In the genomic region with DNA sequence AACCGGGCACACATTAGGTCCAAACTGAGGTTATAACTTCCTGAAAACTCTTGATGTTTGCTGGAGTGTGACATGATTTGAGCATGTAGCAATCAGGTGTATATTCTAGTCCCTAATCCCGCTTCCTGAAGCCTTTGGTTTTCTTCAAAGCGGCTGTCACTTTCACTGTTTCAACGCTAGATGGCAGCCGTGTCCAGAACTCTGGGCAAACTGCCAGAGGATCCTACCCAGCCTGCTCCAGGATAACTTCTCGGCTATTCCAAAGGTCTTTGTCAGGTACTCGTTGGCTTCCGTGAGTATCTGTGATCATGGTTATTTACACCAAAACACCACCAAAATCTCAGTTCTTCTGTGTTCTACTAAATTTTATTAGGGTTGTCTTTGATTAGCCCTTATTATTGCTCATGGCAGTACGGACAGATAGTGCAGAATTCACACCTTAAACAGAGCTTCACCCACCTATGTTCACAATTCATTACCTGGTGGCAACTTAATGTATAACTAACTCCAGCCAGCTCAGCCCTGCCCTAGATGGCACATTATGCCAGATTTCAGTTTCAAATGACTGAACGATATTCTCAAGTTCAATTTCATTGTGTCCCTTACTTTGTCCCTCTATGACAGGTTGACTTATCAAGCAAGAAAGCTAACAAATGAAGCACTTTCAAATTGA, we compare ENCODE assay signal across 9 mouse cellular contexts.
DNase-seq lines count a peak whose midpoint lies in the region; ATAC-seq and TF ChIP-seq lines count a peak whose summit lies in the region.
"Had no signal": no experiment of that assay in that cellular context is flagged by ENCODE, and none has a peak within 500 bp of the region (broad histone marks: within the 10 kb centered on the region; RNA-seq: fewer than 3 reads in every experiment).

No protein-coding gene starts in this region.

- 14% methylated on average over 10 of the region's 10 CpGs for WGBS in intestine, postnatal 0 days
- 22% methylated on average over 10 of the region's 10 CpGs for WGBS in midbrain, embryonic 15.5 days

- intact Hi-C loops in gastrocnemius, adult 2 months (cut with DNase I): no loop called here
- intact Hi-C loops in left cerebral cortex, postnatal 25 days (cut with DNase I): loop anchor here (10.0 kb wide), 1 partner anchor 1252 kb away; a partner anchor contains a TSS

- no peaks in the 10 kb centered on the region for H3K9me3 ChIP-seq in intestine, postnatal 0 days (ENCODE audit: control insufficient read depth)
- no peaks in the 10 kb centered on the region for H3K9me3 ChIP-seq in midbrain, embryonic 15.5 days

- H3K4me3 ChIP-seq in gastrocnemius, adult 2 months: no peak overlapping the region
- no peak overlapping the region for H3K4me3 ChIP-seq in intestine, postnatal 0 days (ENCODE audit: low read depth, low read length)
- no peak overlapping the region for H3K4me3 ChIP-seq in midbrain, embryonic 15.5 days
- H3K4me3 ChIP-seq: megakaryocyte, embryonic 14.5 days had no signal

- peak; percentile 75 for TF ChIP-seq CTCF in gastrocnemius, adult 2 months (IDR thresholded peaks at IDR 0.05)
- peak; percentile 87 for TF ChIP-seq CTCF in intestine, postnatal 0 days (IDR thresholded peaks at IDR 0.05; ENCODE audit: low read depth)

- H3K36me3 ChIP-seq in intestine, postnatal 0 days (ENCODE audit: control insufficient read depth, insufficient read depth): no peaks in the 10 kb centered on the region
- H3K36me3 ChIP-seq in midbrain, embryonic 15.5 days (replicated peaks): no peaks in the 10 kb centered on the region

- no peaks in the 10 kb centered on the region for H3K27me3 ChIP-seq in intestine, postnatal 0 days (replicated peaks; ENCODE audit: control insufficient read depth, insufficient read depth, low read length)
- no peaks in the 10 kb centered on the region for H3K27me3 ChIP-seq in midbrain, embryonic 15.5 days (replicated peaks)
- H3K27me3 ChIP-seq: megakaryocyte, embryonic 14.5 days had no signal

- peak; percentile 51 for DNase-seq in right cerebral cortex, adult 18-20 months
- no peak for DNase-seq in right cerebral cortex, postnatal 36 days (ENCODE audit: low spot score in 2 of 2)
- peak; percentile 78 to 87 for DNase-seq in cerebellum, postnatal 10 days
- peak; percentile 61 for DNase-seq in gastrocnemius, adult 2 months
- peak; percentile 46 to 66 for DNase-seq in left cerebral cortex, postnatal 25 days (ENCODE audit: low spot score in 2 of 2)
- DNase-seq in testis, postnatal 14 days (ENCODE audit: low spot score): peak; percentile 22

- H3K9ac ChIP-seq in intestine, postnatal 0 days (ENCODE audit: low read depth, low read length): no peak overlapping the region
- no peak overlapping the region for H3K9ac ChIP-seq in midbrain, embryonic 15.5 days

- H3K27ac ChIP-seq in gastrocnemius, adult 2 months: no peak overlapping the region
- H3K27ac ChIP-seq in intestine, postnatal 0 days (ENCODE audit: low read depth, low read length): peak overlapping the region; percentile 58
- no peak overlapping the region for H3K27ac ChIP-seq in midbrain, embryonic 15.5 days

- ATAC-seq in intestine, postnatal 0 days: peak; percentile 90
- ATAC-seq in midbrain, embryonic 15.5 days (replicated peaks): peak; percentile 76

- H3K4me1 ChIP-seq in intestine, postnatal 0 days (replicated peaks; ENCODE audit: control insufficient read depth, insufficient read depth, low read length): no peaks in the 10 kb centered on the region
- no peaks in the 10 kb centered on the region for H3K4me1 ChIP-seq in midbrain, embryonic 15.5 days
- H3K4me1 ChIP-seq: megakaryocyte, embryonic 14.5 days had no signal

- peak overlapping the region; percentile 35 for H3K4me2 ChIP-seq in intestine, postnatal 0 days (replicated peaks; ENCODE audit: low read depth)
- H3K4me2 ChIP-seq in midbrain, embryonic 15.5 days: peak overlapping the region; percentile 26; the same call in 1 of the 2 replicates

Comparison
In these comparisons a context has a peak if more than half of its experiments do, and no peak if none do; other contexts are left out.
1. DNase-seq: peak in right cerebral cortex, adult 18-20 months (single experiment), cerebellum, postnatal 10 days (2 of 2), gastrocnemius, adult 2 months (single experiment), left cerebral cortex, postnatal 25 days (2 of 2) and testis, postnatal 14 days (single experiment); none in right cerebral cortex, postnatal 36 days (0 of 2).